Mouse (Mus musculus) liver (tissue): ENCODE data around the gene Alg11.
A peak's percentile ranks its signal among the peaks of the same experiment; 100 is the strongest.

Experiments used
- DNase-seq: peaks from one replicate; pipeline ENCODE4 v3.0.0-alpha.2; 2020; ENCODE audit warnings: mixed read lengths

Alg11 gene

GRCm38 (mm10) chr8:22079313-22080007, 18.9 kb downstream of the Alg11 start:
- no peak for DNase-seq

- no peak for DNase-seq
These were observed 28.7 kb downstream of the Alg11 start for GRCm38 (mm10) chr8:22089226-22089625.

GRCm38 (mm10) chr8:22091568-22091967, 31.0 kb downstream of the Alg11 start:
- peak; percentile 30 for DNase-seq

- DNase-seq: no peak
These were observed 46.5 kb downstream of the Alg11 start for GRCm38 (mm10) chr8:22107020-22107419.
